Mouse (Mus musculus): ENCODE data around the gene Nxph4.

The Nxph4 gene

GRCm38 (mm10) chr10:127488856-127489255, 45.5 kb downstream of the Nxph4 start:
- no peak for DNase-seq (ENCODE audit: low spot score)

DNA sequence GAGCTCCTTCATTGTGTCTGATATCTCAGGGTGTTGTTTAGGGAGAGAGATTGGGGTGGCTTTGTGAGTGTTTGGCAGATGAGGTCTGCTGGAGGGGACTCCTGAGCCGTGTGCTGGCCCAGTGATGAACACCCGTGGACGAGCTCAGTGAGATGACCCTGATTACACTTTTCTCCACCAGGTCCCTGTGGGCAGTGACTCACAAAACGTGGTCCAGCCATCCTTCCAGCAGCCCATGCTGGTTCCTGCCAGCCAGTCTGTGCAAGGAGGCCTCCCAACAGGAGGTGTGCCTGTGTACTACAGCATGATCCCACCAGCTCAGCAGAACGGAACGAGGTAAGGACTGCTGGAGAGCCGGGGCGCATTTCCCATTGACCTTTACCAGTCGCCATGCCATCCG, 49.1 kb downstream of the Nxph4 start:
- DNase-seq (ENCODE audit: low spot score) = no peak

- peak; percentile 42 for DNase-seq (ENCODE audit: low spot score)
Measured at GRCm38 (mm10) chr10:127480833-127481813, 53.2 kb downstream of the Nxph4 start.

- no peak for DNase-seq (ENCODE audit: low spot score)
Measured at GRCm38 (mm10) chr10:127479131-127479530, 55.2 kb downstream of the Nxph4 start.

DNA sequence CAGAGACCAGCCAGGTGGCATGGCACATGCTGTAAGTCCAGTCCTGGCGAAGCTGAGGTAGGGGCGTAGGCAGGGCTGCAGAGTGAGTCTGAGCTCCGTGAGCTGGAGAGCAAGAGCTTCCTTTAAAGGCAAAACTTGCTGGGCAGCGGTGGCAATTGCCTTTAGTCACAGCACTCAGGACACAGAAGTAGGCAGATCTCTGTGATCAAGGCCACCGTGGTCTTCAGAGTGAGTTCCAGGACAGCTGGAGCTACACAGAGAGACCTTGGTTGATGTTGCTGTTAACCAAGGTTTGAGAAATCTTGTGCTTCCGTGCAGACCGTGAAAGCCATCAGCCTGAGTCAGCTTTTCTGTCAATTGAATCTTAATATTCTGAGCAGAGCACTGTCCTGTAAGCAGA, 57.1 kb downstream of the Nxph4 start:
- no peak for DNase-seq (ENCODE audit: low spot score)

GRCm38 (mm10) chr10:127476541-127476940, 57.8 kb downstream of the Nxph4 start:
- no peak for DNase-seq (ENCODE audit: low spot score)

Measured in ovary, postnatal 36 days (tissue).